Mouse (Mus musculus) testis, adult 2 months (tissue): ENCODE results near the gene Hook2.

ENCODE experiments used
- CTCF ChIP-seq: fragments of 200-500 bp; IDR thresholded peaks from 2 replicates; pipeline ENCODE4 v1.5.1; 2012; ENCODE audit warnings: low read depth, mild to moderate bottlenecking, inconsistent platforms, low read length, moderate library complexity; ENCODE audit not compliant: control insufficient read depth, insufficient read depth, insufficient replicate concordance
- POLR2A ChIP-seq: fragments of 200-500 bp; IDR thresholded peaks from 2 replicates; pipeline ENCODE4 v1.6.1; 2012; ENCODE audit warnings: low read depth, mild to moderate bottlenecking, inconsistent platforms, low read length, moderate library complexity; ENCODE audit not compliant: control insufficient read depth

- TF ChIP-seq CTCF, result no peak
- no peak for TF ChIP-seq POLR2A
Observed at GRCm38 (mm10) chr8:84970913-84971312, 19.5 kb upstream of the Hook2 start.
